Mouse (Mus musculus) left cerebral cortex, postnatal 14 days (tissue): ENCODE measurements around the gene Ptpro. TPM values are rescaled to one million over a fixed set of nuclear protein-coding genes. Genes with fewer than 3 reads are reported as not detected.
"Not testable (repeated sequence)": the region's sequence is repeated elsewhere in the genome, so short reads cannot be mapped to it uniquely, and the experiment has no call there.

ENCODE experiments used
- DNase-seq, 2 experiments: peaks; one replicate each; pipeline ENCODE4 v3.0.0; 2021 to 2022; ENCODE audit warnings: low spot score in 2 of 2, mixed read lengths in 1 of 2
- intact Hi-C: fragments of 180-260 bp; cut with DNase I; formaldehyde crosslinking; loops from one replicate; pipeline ENCODE4 v1.15.1; 2025
- total RNA-seq, 2 experiments: library from RNA; stranded (reverse); gene quantifications; 2 replicates each; pipeline ENCODE4 v1.2.3; 2021

Ptpro gene
- total RNA-seq, 2 experiments from 2014 or later: 46.8 to 51.6 TPM

DNA sequence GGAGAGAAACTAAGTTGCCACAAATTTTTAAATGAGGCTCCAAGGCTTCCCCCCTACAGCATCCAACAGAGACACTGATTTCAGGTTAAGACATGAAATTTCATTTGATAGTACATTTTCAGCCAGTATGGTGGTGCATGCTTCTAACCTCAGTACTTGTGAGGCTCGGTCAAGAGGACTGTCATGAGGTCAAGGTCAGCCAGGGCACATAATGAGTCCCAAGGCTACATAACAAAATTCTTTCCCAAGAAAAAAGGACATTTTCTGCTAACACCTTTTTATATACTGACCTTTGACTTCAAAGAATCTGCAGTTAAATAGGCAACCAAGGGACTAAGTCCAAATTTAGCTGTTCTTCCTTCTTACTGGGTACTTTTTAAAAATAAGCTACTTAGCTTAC is 221.3 kb downstream of the Ptpro start:
- intact Hi-C loops: no loop called here

DNA sequence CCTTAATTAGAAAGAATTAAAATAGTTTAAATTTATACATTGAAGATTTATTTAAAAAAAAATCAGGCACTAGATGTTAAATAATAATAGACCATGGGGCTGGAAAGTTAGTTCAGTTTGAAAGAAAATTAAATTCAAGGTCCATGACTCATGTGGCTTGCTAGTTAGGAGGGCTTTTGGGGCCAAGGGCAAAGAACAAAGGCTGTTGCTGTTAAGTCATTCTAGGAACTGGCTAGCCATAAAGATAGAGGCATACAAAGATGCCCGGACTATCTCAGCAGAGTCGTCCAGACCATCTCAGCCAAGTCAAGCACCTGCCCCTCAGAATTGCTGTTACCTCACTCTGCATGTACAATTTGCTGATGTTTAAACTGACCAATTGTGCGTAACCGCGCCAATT is 223.6 kb downstream of the Ptpro start:
- intact Hi-C loops, DNase-seq: not testable (repeated sequence)

More for the DNA sequence above, 221.3 kb downstream of the Ptpro start:
- DNase-seq: no peak

DNA sequence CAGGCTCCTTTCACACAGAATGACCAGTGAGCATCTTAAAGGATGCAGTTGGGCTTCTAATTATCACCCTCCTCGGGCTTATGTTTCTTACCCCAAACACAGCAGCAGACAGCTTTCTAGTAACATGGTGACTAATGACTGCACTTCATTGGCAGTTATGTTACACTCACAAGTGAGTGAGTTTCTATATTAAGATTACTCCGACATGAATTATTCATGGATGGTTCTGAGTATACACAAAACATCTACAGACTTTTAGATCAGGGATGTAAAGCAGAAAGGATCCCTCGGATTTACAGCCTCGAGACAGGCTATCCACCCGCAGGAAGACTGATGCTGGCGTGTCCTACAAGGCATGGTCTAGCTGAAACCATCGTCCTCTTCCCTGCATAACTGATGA is 230.8 kb downstream of the Ptpro start:
- intact Hi-C loops: no loop called here
- peak in 1 of 2 experiments; percentile 17 for DNase-seq

DNA sequence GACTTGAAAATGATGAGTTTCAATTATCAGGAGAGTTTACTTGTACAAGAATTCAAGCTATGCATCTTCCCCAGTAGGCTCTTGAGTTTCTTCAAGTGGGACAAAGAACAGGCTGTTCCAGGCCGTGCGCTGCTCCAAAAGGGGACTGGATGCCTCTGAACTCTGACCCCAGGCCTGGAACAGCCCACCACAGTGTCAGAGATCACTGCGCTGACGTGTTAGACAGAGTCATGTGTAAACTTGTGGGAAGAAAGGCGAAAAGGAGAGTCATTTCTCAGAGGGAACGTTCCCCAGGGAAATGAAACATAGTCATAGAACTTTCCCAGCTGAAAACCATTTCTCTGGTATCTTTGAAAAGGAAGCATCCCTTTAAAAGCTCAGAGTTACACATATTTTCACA is 235.3 kb downstream of the Ptpro start:
- intact Hi-C loops: no loop called here
- no peak for DNase-seq

DNA sequence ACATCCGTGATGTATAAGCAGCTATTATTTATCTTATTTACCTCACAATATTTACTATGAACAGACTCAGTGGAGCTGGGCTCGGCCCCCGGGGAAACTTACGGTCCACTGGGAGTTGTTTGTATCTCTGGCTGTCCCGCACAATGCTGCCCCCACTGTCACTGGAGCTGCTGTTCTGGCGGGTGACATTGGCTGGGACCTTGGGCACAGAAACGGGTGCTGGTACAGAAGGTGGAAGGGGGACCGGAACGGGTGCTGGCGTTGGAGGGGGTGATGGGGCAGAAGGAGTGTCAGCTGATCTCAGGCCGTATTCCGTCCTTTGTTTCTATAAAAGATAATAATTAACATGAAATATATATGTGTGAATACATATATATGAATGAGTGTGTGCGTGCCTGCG is 238.0 kb downstream of the Ptpro start:
- intact Hi-C loops: no loop called here
- DNase-seq: no peak

DNA sequence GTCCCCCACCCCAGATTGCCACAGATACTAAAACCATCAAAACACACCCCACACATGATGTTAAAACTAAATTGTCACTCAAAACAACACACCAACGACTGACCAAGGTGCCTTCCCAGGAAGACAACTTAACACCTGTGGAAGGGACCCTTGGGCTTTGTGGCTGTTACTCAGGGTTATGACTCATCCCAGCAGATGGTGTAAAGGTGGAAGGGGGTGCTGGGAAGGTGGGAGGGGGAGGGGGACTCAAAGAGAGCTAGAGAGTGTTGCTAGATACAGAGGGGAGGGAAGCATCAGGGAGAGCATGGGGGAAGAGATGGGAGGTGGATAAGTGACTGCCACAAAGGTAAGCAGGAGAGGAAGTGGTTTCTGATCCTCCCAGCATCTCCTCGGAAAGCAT is 239.5 kb downstream of the Ptpro start:
- intact Hi-C loops: no loop called here

DNA sequence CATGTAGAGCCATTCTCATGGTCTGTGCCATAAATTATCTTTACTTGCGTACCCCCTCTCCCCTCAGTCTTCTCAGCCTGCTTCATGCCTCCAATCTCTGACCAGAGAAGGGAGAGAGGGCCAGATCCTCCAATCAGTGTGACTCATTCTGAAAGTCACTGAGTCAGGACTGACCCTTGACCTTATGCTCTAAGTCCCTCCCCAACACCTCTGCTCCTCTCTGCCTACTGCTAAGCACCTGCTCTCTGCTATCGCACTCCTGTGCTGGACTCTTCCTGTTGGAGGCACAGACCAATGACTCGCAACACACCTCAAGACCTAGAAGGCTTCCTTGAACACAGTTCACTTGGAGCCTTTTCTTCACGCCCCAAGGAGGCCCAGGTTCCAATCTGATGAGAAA is 240.5 kb downstream of the Ptpro start:
- DNase-seq: no peak
- intact Hi-C loops: no loop called here

More for the DNA sequence above, 239.5 kb downstream of the Ptpro start:
- no peak for DNase-seq

DNA sequence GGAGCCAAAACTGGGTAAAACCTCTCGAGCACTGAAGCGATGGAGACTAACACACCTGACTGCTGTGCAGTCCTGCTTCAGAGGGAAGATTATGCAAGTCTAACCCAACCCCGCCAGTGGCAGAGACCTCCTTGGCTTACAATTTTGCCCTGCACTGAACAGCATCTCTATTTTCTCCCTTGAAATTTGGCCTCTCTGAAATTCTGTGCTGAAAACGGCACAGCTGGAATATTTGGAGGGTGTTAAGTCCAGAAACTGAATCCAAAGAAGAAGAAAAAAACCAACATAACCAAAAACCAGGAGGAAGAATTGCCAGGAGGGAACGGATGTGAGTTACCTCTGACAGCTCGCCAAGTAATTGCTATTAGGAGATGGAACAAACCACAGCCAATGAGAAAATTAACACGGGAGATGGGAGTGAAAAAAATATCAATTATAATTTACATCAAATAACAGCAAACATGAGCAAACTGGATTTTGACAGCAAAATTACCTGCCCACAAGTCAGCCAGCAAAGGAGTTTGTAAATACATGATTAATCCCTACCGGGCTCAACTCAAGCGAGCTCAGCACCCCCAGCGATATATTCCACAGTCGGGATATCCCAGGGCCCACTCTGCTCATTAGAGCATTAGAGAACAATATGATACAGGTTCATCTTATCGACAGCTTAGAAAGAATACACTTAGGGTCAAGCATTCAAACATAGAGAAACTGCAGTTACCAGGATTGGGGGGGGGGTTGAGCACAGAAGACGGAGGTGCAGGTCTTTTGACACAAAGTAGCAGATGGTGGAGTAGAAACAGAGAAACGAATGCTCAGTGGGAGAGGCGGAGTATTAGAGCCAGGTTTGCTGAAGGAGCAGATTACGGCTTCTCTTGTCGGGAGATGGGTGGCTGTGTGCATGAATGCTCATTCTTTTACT is 241.4 kb downstream of the Ptpro start:
- no peak for DNase-seq
- intact Hi-C loops: no loop called here

DNA sequence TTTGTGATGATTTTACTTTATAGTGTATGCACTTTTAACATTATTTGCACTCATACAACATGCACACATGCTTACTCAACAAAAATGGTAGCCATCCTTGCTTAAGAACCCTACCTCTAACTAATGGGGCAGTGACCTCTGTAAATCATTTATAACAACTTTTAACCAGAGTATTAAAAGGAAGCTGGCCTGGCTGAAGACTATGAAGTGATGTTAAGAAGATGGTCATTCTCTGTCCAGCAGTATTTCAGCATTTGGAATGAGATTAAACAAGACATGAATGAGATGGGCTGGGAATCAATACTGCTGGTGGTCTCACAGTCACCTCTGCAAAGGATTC is 242.0 kb downstream of the Ptpro start:
- no peak for DNase-seq
- intact Hi-C loops: no loop called here

DNA sequence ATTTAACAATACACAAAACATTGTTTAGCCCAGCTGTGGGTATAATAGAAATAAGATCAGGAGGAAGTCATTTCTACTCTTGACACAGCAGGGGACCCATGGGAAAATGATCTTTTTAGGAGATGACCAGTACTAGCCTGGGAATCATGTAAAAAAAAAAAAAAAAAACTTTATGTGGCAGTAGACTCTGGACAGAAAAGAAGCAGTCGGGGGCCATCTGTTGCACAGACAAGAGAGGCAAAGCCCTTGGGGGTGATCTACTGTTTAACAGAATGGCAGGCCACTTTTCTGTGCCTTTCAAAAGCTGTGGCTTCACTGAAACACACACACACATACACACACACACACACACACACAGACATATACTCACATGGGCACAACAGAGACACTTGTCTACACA is 242.7 kb downstream of the Ptpro start:
- no peak for DNase-seq
- intact Hi-C loops: no loop called here

DNA sequence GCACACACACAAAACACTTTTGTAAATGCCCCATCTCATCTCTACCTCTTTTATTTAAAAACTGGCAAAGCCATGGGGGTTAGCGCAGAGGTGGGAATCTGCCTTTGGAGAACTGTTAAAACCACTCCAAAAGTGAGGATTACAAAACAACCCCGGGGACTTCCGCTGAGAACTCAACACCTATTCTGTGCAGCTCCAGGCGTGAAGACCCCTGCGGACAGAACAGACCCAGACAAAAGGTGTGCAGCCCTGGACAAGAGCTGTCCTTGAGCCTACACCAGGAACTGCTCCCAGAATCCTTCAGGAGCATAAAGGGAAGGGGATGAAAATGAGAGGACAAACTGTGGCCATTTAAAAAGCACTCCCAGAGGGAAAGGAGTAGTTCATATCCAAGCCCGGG is 243.1 kb downstream of the Ptpro start:
- intact Hi-C loops: no loop called here
- no peak for DNase-seq

DNA sequence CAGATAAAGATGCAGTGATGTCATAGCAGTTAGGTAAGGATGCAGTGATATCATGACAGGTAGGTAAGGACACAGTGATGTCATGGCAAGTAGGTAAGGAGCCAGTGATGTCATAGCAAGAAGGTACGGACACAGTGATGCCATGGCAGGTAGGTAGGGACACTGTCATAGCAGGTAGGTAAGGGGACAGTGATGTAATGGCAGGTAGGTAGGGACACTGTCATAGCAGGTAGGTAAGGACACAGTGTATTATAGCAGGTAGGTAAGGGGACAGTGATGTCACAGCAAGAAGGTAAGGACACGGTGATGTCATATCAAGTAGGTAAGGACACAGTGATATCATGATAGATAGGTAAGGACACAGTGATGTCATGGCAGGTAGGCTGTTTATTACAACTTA is 244.4 kb downstream of the Ptpro start:
- intact Hi-C loops: no loop called here

DNA sequence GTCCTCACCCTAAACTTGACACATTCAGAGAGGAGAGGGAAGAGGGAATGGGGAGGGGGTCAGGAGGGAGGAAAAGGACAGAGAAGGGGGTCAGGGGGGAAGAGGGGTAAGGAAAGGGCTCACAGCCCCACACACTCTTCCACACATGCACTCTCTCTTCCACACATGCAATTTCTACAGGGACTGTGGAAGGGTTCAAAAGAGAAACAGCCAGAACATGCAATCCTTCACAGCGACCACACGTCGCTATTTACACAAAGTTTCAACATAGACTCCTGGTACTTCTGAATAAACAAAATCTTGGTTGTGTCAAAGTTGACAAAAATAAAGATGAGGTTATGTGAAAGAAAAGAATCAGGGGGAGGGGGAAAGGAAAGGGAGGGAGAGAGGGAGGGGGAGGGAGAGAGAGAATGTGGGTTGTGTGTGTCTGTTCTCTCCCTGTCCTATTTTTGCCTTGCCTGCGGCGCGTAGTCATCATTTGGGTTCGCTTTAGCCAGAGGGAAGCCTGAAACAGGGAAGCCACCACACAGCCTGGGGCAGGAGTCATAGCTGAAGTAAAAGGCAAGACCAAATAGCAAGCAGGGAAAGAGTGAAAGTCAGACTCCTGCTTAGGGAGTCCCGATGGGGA is 245.2 kb downstream of the Ptpro start:
- intact Hi-C loops: no loop called here

More for the DNA sequence above, 244.4 kb downstream of the Ptpro start:
- DNase-seq: no peak

DNA sequence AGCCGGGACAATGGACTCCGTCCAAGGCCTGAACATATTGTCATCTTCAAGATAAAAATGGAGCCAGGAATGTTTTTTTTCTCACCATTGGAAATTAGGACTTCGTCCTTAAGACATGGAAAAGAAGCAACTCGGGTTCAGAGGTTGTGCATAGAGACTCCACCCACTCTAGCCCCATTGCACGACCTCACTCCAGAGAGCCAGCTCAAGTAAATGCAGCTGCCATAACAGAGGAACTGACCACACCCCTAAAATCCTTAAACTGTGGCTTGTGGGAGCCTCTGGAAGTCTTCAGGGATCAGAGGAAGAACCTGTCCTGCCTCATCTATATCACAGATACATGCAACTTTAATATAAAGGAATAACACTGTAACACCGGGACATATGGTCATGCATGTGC is 246.7 kb downstream of the Ptpro start:
- intact Hi-C loops: no loop called here
- DNase-seq: no peak

More for the DNA sequence above, 245.2 kb downstream of the Ptpro start:
- DNase-seq: no peak

DNA sequence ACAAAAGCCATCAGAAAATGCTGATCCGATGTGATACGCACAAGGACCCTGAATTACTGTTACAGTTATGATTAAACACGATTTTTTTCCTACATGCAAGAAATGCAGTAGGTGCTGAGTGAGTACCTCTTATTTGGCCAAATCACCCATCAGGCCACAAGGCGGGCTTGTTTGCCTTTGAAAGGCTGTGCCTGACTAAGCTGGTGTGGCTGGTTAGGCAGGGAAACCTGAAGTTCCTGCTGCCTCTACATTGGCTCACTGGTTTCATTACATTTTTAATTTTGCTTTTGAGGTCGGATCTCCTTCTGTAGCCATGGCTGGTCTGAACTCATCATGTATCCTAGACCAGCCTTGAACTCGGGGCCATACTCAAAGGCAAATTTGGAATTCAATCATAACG is 250.9 kb downstream of the Ptpro start:
- intact Hi-C loops: no loop called here
- DNase-seq: no peak

DNA sequence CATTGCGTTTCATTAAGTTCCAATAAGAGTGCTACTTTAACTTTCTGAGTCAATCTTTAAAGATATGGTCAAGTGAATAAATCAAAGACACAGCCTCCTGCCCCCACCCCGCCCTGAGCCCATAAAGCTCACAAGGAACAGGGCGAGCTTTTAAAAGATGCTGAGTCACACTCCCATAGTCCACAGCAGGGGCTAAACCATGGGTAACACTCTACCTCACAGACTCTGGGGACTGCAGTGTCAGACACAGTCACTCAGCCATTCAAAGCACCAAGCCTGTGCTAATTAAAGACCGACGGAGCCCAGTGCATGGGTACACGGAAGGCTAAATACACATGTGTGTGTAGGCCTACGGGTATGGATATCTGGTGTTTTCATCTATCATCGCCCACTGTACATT is 251.3 kb downstream of the Ptpro start:
- intact Hi-C loops: no loop called here
- DNase-seq: no peak

DNA sequence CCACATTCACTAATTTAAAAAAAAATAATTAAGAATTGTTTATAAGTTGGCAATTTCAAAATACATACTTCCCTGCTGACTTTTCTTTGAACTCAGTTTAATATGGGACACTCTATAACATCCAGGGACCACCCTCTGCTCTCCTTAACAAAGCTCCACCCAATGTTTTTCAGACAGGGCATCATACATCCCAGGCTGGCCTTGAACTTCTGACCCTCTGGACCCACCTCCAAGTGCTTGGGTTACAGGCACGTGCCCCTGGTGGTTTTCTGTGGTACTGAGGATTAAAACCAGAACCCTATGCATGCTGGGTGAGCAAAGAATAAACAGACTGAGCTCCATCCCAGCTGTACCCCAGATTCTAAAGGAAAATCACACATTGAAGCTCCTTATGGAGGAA is 251.9 kb downstream of the Ptpro start:
- DNase-seq: no peak
- intact Hi-C loops: no loop called here

DNA sequence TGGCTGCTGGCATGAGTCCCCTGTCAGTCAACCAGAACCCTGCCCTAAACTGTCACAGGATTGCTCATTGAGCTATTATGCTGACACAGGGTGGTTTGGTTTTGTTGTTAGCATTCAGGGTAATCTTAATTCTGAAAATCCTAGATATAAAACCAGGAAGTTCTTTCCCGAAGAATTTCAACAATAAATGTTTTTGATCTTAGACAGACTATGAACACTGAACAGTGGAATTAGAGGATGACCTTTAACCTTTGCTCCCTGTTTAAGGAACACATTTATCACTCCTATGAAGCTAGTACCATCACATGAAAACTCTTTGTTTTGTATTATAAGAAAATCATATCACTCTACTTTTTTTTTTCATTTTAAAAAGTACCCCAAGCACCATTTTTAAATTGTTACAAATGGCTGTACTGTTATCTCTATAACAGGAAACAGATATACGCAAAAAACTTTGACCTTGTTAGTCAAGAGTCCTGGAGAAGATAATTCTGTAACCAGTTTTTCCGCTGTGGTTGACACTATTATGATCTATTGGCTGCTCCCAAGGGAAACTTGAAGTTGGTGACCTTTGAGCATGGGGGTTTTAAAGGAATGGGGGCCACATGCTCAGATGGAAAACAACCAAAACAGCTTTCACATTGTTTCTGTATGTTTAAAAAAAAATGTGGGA is 253.6 kb downstream of the Ptpro start:
- intact Hi-C loops: no loop called here
- DNase-seq: no peak

DNA sequence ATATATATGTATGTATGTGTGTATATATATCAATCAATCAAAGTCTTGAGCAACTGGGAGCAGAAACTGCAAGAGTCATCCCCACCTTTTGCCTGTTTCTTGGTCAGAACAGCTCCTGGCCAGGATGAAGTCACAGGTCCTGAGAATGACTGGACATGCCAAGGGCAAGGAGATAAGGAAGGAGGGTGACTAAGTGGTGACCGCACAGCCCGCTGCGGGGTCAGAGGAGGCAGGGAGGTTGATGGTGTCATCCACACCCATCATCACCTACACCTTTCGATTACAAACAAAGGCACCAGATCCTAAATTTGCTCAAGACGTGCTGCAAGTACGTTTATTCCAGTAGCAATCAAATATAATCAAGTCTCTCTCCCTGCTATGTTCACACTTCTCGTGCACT is 254.4 kb downstream of the Ptpro start:
- intact Hi-C loops: no loop called here
- DNase-seq: no peak

DNA sequence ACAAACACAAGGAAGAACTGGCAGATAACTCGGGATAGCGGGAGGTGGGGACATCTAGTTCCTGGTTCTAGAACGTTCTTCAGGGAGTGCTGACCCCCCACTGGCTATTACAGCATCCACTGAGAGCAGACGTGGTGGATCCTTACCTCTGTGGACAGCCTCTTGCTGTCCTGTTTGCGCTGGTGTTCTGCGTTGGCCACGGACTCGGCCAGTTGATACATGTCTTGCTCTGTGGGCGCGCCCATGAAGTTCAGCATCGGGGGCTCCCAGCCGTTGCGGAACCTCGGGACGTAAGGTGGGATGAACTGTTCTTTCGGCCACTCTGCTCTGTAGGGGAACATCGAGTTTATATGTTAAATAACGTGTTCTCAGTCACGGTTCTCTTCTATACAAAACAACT is 256.8 kb downstream of the Ptpro start:
- no peak for DNase-seq
- intact Hi-C loops: no loop called here
